Mouse (Mus musculus) left cerebral cortex, postnatal 25 days (tissue): ENCODE data around the gene Grm4. TPM values are rescaled to one million over a fixed set of nuclear protein-coding genes. Genes with fewer than 3 reads are reported as not detected.

ENCODE experiments used
- DNase-seq, 2 experiments: peaks; one replicate each; pipeline ENCODE4 v3.0.0; 2022; ENCODE audit warnings: low spot score in 2 of 2, mixed read lengths in 1 of 2
- intact Hi-C: fragments of 180-260 bp; cut with DNase I; formaldehyde crosslinking; loops from one replicate; pipeline ENCODE4 v1.15.1; 2025
- total RNA-seq, 2 experiments: library from RNA; stranded (reverse); gene quantifications; 2 replicates each; pipeline ENCODE4 v1.2.3; 2021

Gene Grm4
- total RNA-seq = 10 to 100 TPM; 21.1 to 30.4 TPM

DNA sequence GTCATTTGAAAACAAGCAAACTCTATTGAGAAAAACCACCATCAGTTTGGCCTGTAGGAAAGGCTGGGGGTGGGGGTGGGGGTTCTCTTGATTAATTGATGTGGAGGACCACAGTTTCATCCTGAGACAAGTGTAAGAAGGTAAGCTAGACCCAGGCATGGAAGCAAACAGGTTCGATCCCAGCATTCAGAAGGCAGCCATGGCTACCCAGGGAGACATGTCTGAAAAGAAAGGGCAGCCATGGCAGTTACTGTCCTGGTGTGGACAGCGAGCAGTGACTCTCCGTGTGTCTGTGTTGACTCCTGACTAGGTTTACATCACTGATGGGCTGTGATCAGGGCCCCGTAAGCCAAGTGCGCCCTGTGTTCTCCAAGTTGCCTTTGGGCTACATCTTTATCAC lies at the start of gene Grm4:
TSS of gene Grm4 (minus strand) at position 101 of the 400 bp plus-strand sequence.
- no peak for DNase-seq

DNA sequence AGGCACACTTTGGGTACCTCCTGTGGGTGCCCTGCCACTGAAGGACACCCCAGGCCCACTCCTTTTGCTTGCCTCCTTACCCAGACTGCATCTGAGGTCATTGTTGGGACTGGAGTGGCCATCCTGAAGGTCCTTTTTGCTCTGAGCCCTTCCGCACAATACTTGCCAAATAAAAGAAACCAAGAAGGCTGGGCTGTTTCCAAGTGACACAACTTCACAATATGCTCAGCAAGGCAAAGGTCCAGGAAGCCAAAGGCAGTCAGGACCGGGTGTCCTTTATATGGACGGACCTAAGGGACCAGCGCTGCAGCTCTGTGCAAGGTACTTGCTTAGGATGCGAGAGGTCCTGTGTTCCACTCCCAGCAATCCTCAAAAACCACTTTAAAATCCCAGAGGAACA lies 47.0 kb upstream of the Grm4 start:
- intact Hi-C loops = loop anchor here (10.0 kb wide), 1 partner anchor 197 kb away; no protein-coding TSS in a partner anchor
- DNase-seq = no peak

More for the DNA sequence above, at the start of gene Grm4:
- intact Hi-C loops = loop anchor here (2.0 kb wide), 2 partner anchors 357 to 489 kb away; no protein-coding TSS in a partner anchor

DNA sequence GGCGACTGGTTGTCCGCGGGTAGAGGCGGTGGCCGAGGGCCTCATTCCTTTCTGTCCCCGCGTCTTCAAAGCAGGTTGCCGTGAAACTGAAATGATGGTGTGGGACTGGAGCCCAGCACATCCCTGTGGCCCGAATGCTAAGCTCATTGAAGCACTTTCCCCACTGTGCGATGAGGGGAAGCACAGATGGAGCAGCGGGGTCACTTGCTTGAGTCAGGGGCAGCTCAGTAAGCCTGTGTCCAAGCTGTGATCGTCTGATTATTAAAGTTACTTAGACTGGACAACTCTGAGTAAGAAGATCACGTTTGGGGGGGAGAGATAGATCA lies 44.7 kb upstream of the Grm4 start:
- no peak for DNase-seq
- intact Hi-C loops = loop anchor here (1.0 to 10.0 kb wide), 4 partner anchors 57 to 199 kb away; partner anchors contain the start of genes Nudt3 and RPS10-NUDT3

DNA sequence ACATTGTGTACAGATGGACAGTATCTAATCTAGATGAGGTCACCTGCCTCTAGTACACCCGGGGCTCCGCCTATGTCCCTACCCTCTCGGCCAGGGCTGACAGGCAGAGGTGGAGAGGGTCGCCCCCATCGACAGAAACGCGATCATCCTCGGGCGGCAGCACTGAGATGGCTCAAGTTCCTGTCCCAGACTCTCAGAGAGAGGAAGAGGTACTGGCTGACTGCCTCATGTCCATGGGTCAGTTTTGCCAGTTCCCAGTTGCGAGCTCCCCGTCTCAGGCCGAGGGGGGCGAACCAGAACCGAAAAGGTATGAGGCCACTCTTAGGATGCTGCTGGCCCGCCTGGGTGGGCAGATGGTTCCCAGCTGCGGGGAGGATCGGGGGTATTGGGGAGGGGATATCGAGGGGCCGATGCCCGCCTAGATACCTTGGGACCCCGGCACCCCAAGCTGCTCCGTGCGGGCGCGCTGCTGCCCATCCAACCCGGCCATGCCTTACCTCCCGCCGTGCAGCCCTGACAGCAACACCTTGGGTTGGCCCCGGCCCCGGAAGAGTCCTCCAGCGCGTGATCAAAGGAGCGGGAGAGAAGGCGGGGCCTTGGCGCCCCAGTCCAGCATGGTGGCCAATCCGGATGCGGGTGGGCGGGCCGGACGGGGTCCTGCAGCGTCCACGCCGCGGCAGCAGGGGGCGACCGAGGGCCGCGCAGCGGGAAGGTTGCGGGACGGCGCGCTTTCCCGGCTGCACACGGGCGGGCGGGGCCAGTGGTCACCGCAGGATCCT lies 44.1 kb upstream of the Grm4 start, which contains the start of gene AI413582:
TSS of gene AI413582 (minus strand) at position 594 of the 779 bp plus-strand sequence.
- intact Hi-C loops = loop anchor here (1.0 to 10.0 kb wide), 4 partner anchors 58 to 199 kb away; partner anchors contain the start of genes Nudt3 and RPS10-NUDT3
- DNase-seq = peak; percentile 96 to 97

DNA sequence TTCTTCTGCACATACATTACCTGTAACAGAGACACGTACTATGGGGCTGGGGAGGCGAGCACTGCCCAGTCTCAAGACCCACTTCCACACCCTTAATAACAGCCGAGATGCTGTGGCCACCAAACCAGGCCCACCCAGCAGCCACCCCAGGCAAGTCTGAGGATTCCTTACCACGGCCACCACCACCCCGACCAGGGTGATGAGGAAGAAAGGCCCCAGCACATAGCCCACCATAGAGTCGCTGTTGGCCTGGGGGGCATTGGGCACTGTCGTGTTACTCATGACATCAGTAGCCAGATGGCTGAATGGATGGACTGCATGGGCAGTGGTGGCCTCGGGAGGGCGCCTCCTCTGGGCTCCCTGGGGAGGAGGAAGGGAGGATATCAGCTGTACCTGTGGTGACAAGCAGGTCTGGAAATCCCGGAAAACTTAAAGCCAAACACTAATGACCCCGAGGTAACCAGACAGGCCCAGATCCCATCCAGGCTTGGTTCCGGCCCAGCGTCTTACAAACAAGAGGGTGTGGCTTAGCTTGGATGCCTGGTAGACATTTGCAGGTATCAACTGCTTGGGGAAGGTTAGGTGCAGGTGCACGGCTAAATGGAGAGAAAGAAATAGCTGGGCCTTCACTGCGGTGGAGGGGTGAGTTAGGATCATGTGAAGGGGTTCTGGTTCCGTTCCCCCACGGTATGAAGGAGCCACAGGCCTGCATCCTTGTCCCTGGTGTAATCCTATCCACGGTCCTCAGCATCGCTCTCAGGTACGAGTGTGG lies 43.4 kb upstream of the Grm4 start:
- intact Hi-C loops = loop anchor here (1.0 to 10.0 kb wide), 4 partner anchors 59 to 200 kb away; partner anchors contain the start of genes Nudt3 and RPS10-NUDT3
- DNase-seq = peak in 1 of 2 experiments; percentile 49

DNA sequence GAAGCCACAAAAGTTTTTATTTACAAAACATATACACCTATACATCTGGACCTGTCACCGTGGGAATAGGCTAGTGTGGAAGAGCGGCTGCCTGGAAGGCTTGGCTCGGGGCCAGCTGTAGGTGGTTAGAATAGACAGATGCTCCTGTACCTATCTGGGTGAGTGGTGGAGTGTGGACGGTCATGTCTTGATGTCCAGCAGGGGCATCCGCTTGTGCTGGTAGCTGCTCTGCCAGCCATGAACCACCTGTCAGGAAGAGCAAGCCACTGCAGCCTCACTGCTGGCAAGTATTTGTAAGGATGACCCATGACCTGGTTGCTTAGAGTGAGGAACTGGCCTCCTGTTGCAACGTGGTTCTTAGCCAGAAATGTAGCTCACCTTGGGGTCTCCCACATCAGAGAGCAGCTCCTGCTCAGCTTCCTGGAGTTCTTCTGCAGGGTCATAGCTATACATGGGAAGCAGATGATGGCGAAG lies 42.6 kb upstream of the Grm4 start:
- intact Hi-C loops = loop anchor here (2.0 to 10.0 kb wide), 2 partner anchors 71 to 201 kb away; partner anchors contain the start of gene RPS10-NUDT3
- DNase-seq = no peak

DNA sequence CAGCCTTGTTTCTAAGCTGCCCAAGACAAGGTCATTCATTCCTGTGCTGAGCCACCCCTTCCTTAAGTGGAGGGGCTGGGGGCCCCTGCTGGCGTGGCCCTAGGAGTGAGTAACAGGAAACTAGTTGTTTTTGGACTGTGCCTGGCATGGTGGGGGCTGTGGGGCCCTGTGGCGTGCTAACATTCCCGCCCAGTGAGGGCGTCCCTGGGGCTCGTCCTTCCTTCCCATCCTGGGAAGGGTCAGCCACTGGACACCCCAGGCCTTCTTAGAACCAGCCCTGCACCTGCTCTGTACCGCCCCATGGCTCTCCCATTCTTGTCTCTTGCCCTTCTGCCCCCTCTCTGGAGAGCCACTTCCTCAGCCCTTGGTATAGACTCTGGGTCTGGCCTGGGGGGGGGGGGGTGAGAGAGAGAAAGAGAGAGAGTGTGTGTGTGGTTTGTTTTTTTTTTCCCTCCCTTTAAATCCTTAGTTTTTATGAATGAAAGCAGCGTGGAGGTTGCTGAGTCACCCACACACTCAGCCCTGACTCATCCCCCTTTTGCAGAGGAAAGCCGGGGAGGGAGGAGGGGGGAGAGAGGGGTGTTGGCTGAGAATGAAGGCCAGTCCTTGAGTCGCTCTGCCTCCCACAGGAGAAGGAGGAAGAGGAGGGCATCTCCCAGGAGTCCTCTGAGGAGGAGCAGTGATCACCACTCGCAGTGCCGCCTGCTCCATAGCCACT lies 40.8 kb upstream of the Grm4 start:
- intact Hi-C loops = loop anchor here (10.0 kb wide), 1 partner anchor 203 kb away; no protein-coding TSS in a partner anchor
- DNase-seq = peak in 1 of 2 experiments; percentile 91

DNA sequence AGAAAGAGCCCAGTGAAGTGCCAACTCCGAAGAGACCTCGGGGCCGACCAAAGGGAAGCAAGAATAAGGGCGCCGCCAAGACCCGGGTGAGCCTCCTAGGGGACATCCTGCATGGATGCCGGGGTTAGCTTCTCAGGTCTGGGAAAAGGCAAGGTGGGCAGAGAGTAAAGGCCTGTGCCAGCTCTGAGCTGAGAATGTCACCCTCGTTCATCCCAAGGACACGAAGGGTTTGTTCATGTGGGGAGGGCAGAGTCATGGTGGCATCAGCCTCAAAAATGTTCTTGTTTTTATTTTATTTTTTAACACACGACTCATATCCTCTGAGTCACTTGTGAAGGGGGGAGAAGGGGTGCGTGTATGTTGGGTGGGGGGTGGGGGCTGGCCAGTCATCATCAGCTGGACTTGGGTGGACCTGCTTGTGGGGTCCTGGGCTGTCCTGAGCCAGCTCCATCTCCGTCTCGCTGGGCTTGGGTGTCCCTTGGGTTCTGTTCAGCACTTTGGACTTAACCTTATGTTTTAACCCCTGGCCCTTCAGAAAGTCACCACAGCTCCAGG lies 39.8 kb upstream of the Grm4 start:
- DNase-seq = no peak
- intact Hi-C loops = loop anchor here (10.0 kb wide), 1 partner anchor 204 kb away; no protein-coding TSS in a partner anchor

DNA sequence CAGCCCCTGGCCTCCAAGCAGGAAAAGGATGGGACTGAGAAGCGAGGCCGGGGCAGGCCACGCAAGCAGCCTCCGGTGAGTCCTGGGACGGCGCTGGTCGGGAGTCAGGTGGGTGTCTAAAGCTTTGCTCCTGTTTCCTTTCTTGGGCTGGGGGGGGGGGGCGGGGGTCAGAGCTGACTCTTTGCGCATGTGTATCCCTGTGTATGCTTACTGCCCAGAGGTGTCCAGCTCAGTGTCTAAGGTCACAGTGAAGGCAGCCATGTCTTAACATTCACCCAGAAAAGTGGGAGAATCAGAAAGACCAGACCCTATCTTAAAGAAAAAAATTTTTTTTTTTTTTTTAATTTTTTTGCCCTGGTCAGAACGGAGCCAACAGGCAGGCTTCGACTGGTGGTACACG lies 38.4 kb upstream of the Grm4 start:
- intact Hi-C loops = loop anchor here (2.0 kb wide), 1 partner anchor 25 kb away; no protein-coding TSS in a partner anchor

DNA sequence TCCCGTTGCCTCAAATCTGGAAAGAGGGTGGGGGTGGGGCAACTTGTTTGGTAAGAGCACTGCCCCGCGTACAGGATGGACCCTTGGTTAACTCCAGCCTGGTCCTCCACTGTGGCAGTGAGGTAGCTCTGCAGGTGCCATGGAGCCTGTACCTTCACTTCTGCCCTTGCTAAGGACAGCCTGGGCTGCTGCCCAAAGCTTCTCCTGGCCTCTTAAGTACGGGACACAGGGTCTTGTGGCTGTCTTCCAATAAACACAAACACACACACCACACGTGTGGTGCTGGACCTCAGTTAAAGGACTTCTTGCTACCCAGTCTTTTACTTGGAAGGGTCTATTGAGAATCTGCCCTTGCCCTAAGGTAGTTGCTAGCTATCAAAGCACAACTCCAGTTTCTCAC lies 37.6 kb upstream of the Grm4 start:
- intact Hi-C loops = loop anchor here (2.0 kb wide), 1 partner anchor 24 kb away; no protein-coding TSS in a partner anchor
- no peak for DNase-seq

More for the DNA sequence above, 38.4 kb upstream of the Grm4 start:
- DNase-seq = no peak

DNA sequence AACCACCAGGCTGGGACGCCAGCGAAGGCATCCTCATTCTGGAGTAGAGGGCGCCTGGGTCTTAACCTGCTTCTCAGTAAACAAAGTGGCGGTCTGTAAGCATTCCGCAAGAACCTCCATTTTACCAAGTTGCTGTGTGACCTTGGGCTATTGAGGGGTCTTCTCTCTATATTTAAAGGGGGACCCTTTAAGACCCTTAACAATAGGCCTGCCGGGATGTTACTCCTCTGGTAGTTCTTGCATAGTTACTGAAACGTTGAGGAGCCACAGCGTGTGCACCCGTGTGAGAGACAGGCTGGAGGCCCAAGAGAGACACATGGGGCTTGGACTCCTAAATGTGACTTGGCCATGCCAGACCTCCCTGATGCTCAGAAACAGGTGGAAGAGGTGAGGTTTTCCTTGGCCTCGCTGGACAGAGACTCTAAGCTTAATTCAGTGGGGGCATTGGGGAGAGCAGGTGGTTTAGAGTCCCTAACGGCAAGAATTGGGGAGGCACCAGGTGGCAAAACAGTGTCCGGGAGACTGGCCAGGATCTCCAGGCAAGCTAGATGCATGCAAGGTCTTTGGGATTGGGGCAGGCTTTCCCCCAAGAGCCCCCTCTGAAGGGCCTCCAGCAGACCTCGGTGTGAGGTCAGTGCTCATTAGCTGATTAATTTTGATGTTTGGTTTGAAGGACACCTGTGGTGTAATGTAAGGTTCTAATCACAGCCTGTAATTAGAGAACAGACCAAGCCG lies 36.9 kb upstream of the Grm4 start:
- intact Hi-C loops = loop anchor here (2.0 kb wide), 1 partner anchor 23 kb away; no protein-coding TSS in a partner anchor
- no peak for DNase-seq

DNA sequence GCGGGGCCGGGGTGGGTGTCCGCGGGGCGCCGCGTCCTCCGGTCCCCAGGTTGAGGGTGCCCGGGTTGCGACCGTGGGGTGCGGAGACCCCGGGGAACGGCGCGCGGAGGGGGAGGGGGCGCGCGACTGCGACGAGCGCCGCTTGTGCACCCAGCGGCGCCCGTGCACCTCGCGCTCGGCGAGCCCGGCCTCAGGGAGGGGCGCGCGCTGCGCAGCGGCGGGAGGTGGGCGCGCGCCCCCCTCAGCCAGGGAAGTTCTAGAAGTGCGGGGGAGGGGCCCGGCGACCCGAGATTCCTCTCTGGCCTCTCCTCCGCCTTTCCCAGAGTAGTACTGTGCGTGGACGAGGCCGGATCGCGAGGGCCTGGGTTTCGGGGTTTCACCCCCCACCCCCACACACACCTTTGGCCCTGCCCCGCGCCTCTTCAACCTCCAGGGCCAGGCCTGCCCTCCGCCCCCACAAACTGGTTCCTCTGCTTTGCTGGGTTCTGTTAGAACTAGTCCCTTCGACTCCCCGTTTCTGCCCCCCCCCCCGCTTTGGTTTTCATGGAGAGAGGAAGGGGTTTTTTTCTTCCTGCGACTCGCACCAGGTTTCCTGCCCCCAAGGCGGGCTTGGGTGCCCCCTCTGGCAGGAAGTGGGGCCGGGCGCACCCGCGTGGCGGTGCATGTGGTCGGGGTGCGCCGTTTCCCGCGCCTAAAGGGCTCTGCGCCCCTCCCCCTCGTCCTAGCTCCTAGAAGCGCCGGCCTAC lies 36.2 kb upstream of the Grm4 start:
- DNase-seq = no peak
- intact Hi-C loops = no loop called here

DNA sequence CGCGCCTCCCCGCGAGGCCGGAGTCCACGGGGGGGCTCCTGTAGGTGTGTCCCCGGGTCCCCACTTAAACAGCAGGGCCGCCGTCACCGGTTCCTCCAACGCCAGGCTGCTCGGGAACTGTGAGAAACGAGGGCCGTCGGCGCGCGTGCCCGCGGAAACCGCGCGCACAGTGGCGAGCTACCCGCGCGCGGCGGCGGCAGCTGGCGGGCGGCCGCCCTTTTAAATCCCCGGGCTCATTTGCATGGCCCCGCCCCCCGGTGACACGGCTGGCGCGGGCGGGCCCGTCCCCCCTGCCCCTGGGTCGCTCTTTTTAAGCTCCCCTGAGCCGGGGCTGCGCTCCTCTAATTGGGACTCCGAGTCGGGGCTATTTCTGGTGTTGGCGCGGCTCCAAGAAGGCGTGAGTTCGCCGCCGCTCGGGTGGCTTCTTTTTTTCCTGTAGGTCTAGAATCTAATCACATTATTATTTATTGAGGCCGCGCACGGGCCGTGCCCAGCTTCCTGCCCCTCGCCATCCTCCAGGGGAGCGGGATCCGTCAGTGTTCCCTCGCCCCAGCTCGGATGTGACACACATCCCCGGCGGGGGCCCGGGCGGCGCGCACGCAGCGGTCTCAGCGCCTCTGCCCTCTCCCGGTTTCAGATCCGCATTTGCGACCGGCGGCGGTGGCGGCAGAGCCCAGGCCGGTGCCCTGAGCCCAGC lies 35.3 kb upstream of the Grm4 start, which contains the start of gene Hmga1:
TSS of gene Hmga1 (plus strand) at position 183 of the 697 bp plus-strand sequence.
- intact Hi-C loops = no loop called here
- DNase-seq = peak; percentile 80 to 82

DNA sequence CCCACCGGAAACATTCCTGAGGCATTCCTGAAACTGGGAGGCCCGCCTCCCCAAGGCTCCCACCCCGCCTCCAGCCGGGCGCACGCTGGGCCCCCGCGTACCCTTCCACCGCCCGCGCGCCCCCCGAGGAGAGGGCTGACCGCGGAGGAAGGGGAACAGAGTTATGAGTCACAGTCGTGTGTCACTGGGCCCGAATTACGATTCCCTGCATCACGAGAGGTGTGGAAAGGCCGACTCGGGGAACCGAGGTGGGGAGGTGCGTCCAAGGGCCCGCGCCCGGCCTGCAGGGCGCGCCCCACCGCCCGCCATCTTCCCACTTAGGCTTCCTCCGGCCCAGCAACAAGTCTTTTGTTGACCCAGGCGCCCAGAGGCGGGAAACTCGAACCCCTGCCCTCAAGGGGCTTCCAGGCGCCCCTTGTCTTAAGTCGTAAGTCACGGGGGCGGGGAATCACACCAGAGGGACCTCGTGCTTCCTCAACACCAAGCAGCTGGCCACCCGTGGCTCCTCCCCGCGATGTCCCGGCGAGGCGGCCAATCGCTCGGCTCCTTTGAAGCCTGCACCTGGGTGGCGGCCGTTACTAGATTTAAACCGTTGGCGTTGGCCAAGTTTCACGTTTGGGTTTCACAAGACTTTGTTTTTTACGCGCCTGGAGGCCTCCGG lies 34.4 kb upstream of the Grm4 start:
- DNase-seq = no peak
- intact Hi-C loops = no loop called here

DNA sequence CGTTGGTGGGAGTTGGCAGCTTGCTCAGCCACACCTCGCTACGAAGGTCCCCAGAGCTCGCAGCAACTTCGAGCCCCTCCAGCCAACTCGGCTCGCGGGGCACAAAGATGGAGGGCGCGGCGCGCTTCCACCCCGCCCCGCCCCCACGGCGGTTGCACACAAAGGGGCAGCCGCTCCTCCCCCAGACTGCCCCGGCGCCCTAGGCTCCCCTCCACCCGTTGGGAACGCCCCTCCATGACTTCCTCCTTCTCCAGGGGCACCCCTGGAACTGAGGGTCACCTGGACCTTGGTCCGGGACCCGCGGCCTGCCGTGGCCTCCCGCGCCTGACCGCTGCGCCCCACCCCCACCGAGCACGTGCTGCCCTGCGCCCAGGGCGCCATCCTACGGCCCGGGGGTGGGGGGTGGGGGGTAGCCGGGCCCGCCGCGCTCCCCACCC lies 33.9 kb upstream of the Grm4 start:
- no peak for DNase-seq
- intact Hi-C loops = no loop called here
